Mouse (Mus musculus): ENCODE results near the gene Ephx4. TPM values are rescaled to one million over a fixed set of nuclear protein-coding genes. Genes with fewer than 3 reads are reported as not detected.

Gene Ephx4
- total and polyA plus RNA-seq, 3 experiments: 0.81 TPM; not detected in 2

DNA sequence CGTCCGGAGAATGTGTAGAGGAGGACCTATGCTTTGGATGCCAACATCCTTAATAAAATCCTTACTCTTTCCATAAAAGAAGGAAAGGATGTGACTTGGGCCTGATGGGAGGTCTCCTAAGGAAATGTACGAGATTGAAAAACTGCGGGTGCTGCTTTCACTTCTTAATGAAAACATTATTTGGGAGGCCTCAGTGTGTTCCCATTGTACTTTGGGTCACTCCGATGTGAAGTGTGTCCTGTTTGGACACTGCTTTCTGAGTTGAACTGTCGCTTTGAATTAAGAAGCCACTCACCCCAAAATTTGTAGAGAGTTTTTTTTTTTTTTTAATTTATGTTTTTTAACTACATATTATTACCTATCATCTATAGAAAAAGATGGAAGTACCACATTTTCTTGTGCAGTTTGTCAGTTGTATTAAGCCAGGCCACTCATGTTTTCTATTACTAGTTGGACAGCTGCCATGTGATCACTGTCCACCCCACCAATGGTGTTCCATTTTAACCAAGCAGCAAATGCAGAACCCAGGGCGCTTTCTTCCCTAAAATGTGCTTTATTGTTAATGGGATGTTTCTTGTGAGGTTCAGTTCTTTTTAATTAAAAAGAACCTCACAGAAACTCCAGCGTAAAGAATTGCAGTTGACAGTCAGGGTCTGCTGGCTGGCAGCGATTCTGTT is 42.3 kb upstream of the Ephx4 start:
- Histone ChIP-seq H3K4me2 (ENCODE audit: insufficient read depth, low read depth, poor library complexity, severe bottlenecking) (peak overlapping the region; percentile 96), H3K36me3 (replicated peaks in 1 of 2; ENCODE audit: control insufficient read depth in 1 of 2, insufficient read depth in 1 of 2, low read length in 1 of 2) (no peaks in the 10 kb centered on the region), H3K9ac (ENCODE audit: insufficient read depth, low read depth) (peak overlapping the region; percentile 83), H3K27me3 (replicated peaks) (no peaks in the 10 kb centered on the region), H3K27ac (ENCODE audit: insufficient read depth, low read depth) (no peak overlapping the region), H3K4me3 (replicated peaks in 1 of 3; ENCODE audit: low read depth in 2 of 3, low read length in 2 of 3, poor library complexity in 1 of 3) (peak overlapping the region; percentile 58 to 91 (median 59)), H3K9me3 (replicated peaks; ENCODE audit: low read length) (peaks cover 2% of the 10 kb centered on the region), H3K4me1 (ENCODE audit: control insufficient read depth in 1 of 2, insufficient read depth in 2 of 2) (peaks cover 0 to 24% of the 10 kb centered on the region in 2 experiments; a peak in 2 of 4 replicates), H3K79me2 (replicated peaks; ENCODE audit: control insufficient read depth, extremely low read depth, insufficient read depth, poor library complexity, severe bottlenecking) (no peaks in the 10 kb centered on the region)
- TF ChIP-seq SIN3A (IDR thresholded peaks at IDR 0.05; ENCODE audit: low read length): no peak; the same call in 1 of the 2 replicates
- dilution Hi-C loops (cut with MboI; ENCODE audit: extremely low pct_ligation_motif_present, extremely low pct_unique_long_range_greater_than_20kb, low sequenced_read_pairs): no loop called here
- no peak for DNase-seq (ENCODE audit: extremely low read depth)
- in situ Hi-C loops (cut with MboI; ENCODE audit: low pct_ligation_motif_present, low pct_unique_long_range_greater_than_20kb, low sequenced_read_pairs): no loop called here

DNA sequence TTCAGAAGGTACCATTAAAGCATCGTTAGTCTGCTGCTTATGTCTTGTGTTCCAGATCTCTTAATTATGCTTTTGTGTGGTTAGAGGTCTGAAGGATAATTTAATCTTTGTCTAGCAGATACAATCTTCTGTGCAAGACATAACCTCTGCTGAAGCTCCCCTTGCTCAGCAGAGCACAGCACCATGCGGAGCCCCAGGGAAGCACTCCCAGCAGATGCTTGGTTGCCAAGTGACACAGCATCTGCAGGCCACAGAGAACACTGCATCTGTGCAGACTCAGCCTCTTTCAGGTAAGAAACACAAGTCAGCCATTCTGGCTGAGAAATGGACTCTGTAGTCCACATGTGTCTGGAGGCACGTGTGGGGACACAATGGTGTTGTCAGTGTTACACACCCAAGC is 32.5 kb upstream of the Ephx4 start:
- no peak overlapping the region for H3K4me2 ChIP-seq (ENCODE audit: insufficient read depth, low read depth, poor library complexity, severe bottlenecking)
- no peaks in the 10 kb centered on the region for H3K27me3 ChIP-seq (replicated peaks)
- no peak overlapping the region for H3K9ac ChIP-seq (ENCODE audit: insufficient read depth, low read depth)
- H3K27ac ChIP-seq (ENCODE audit: insufficient read depth, low read depth): no peak overlapping the region
- no peak for TF ChIP-seq ELF1 (IDR thresholded peaks at IDR 0.05; ENCODE audit: low read depth, low read length)
- peaks cover 0 to 1% of the 10 kb centered on the region in 2 experiments for H3K36me3 ChIP-seq (replicated peaks in 1 of 2; ENCODE audit: control insufficient read depth in 1 of 2, insufficient read depth in 1 of 2, low read length in 1 of 2)
- no peak overlapping the region for H3K4me3 ChIP-seq (replicated peaks in 1 of 3; ENCODE audit: low read depth in 2 of 3, low read length in 2 of 3, poor library complexity in 1 of 3)
- in situ Hi-C loops (cut with MboI; ENCODE audit: low pct_ligation_motif_present, low pct_unique_long_range_greater_than_20kb, low sequenced_read_pairs): no loop called here
- no peaks in the 10 kb centered on the region for H3K79me2 ChIP-seq (replicated peaks; ENCODE audit: control insufficient read depth, extremely low read depth, insufficient read depth, poor library complexity, severe bottlenecking)
- H3K9me3 ChIP-seq (replicated peaks; ENCODE audit: low read length): peaks cover 2% of the 10 kb centered on the region
- dilution Hi-C loops (cut with MboI; ENCODE audit: extremely low pct_ligation_motif_present, extremely low pct_unique_long_range_greater_than_20kb, low sequenced_read_pairs): no loop called here
- no peak for DNase-seq (ENCODE audit: extremely low read depth)
- peaks cover 17 to 53% of the 10 kb centered on the region in 2 experiments for H3K4me1 ChIP-seq (ENCODE audit: control insufficient read depth in 1 of 2, insufficient read depth in 2 of 2)

DNA sequence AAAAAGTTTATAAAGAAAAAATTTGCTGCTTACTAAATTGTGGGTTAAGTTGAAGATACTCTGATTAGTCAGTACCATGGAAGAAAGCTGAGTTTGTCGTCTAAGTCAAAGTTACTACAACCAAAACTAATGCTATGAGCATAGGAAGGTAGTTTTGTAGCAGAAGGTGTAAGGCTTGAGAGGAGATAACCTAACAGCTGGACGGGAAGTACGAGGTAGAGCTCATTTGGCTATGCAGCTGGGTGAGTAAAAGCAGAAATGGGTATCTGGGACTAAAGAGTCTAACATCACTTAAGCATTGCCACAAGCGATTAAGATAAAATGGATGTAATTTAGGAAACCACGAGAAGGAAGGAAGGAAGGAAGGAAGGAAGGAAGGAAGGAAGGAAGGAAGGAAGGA is 31.2 kb upstream of the Ephx4 start:
- TF ChIP-seq TCF12 (IDR thresholded peaks at IDR 0.05; ENCODE audit: low read depth, low read length) (peak; percentile 35; the same call in 1 of the 2 replicates), IRF4 (IDR thresholded peaks at IDR 0.05; ENCODE audit: low read depth, low read length) (peak; percentile 53; the same call in 1 of the 2 replicates), ZC3H11A (IDR thresholded peaks at IDR 0.05; ENCODE audit: low read depth, low read length) (no peak), CHD2 (IDR thresholded peaks at IDR 0.05; ENCODE audit: low read length) (no peak), ZNF384 (IDR thresholded peaks at IDR 0.05; ENCODE audit: low read depth, low read length) (no peak), EP300 (IDR thresholded peaks at IDR 0.05; ENCODE audit: low read length) (peak; percentile 79)
- in situ Hi-C loops (cut with MboI; ENCODE audit: low pct_ligation_motif_present, low pct_unique_long_range_greater_than_20kb, low sequenced_read_pairs) (no loop called here), dilution Hi-C loops (cut with MboI; ENCODE audit: extremely low pct_ligation_motif_present, extremely low pct_unique_long_range_greater_than_20kb, low sequenced_read_pairs) (no loop called here)
- H3K27me3 ChIP-seq (replicated peaks): no peaks in the 10 kb centered on the region
- no peak overlapping the region for H3K9ac ChIP-seq (ENCODE audit: insufficient read depth, low read depth)
- H3K4me2 ChIP-seq (ENCODE audit: insufficient read depth, low read depth, poor library complexity, severe bottlenecking): no peak overlapping the region
- H3K79me2 ChIP-seq (replicated peaks; ENCODE audit: control insufficient read depth, extremely low read depth, insufficient read depth, poor library complexity, severe bottlenecking): no peaks in the 10 kb centered on the region
- H3K9me3 ChIP-seq (replicated peaks; ENCODE audit: low read length): no peaks in the 10 kb centered on the region
- H3K36me3 ChIP-seq (replicated peaks in 1 of 2; ENCODE audit: control insufficient read depth in 1 of 2, insufficient read depth in 1 of 2, low read length in 1 of 2): peaks cover 0 to 1% of the 10 kb centered on the region in 2 experiments
- DNase-seq (ENCODE audit: extremely low read depth): peak; percentile 38
- no peak overlapping the region for H3K27ac ChIP-seq (ENCODE audit: insufficient read depth, low read depth)
- H3K4me3 ChIP-seq (replicated peaks in 1 of 3; ENCODE audit: low read depth in 2 of 3, low read length in 2 of 3, poor library complexity in 1 of 3): no peak overlapping the region
- peaks cover 17 to 53% of the 10 kb centered on the region in 2 experiments for H3K4me1 ChIP-seq (ENCODE audit: control insufficient read depth in 1 of 2, insufficient read depth in 2 of 2)

Measured in CH12.LX (cell line).